Mouse (Mus musculus) heart, adult 11 months (tissue): ENCODE data around the gene Snupn.

ENCODE experiments used
- DNase-seq: peaks from one replicate; pipeline ENCODE4 v3.0.0; 2022

The Snupn gene

DNA sequence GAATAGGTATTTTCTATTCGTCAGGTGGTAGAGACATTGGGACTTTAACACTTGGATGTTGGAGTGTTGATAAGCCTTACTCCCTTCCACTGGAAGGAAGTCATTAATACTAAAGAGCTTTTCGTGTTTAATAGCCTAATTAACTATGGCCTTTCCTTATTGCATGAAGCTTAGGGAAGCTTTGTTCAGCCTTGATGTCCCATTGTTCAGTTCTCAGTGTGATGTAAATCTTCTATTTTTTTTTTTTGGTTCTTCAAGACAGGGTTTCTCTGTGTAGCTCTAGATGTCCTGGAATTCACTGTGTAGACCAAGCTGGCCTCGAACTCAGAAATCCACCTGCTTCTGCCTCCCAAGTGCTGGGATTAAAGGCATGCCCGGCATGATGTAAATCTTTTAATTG, 62.2 kb downstream of the Snupn start:
- DNase-seq, result no peak

GRCm38 (mm10) chr9:57013756-57014155, 63.1 kb downstream of the Snupn start:
- no peak for DNase-seq

DNA sequence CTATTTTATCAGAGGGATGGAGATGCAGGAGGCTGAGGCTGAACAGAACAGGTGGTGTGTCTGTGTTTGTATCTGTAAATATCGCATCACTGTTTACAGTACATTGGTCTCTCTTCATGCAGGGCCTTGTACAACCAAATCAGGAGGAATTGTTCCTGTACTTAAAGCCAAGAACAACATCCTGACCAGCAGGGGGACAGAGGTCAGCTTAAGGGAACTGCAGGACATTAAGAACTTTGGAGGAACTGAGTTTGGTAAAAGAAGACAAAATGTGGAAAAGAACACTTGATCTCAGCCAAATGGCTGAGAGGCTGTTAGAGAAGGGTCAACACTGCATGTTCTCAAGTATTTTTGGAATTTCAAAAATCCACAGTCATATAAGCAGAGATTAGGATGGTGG, 64.1 kb downstream of the Snupn start:
- peak; percentile 96 for DNase-seq

GRCm38 (mm10) chr9:57017631-57018030, 67.0 kb downstream of the Snupn start:
- no peak for DNase-seq

- peak; percentile 68 for DNase-seq
Measured at GRCm38 (mm10) chr9:57031756-57032155, 81.1 kb downstream of the Snupn start.
